Mouse (Mus musculus): Measurements from ENCODE around the gene Ksr1. TPM values are rescaled to one million over a fixed set of nuclear protein-coding genes. Genes with fewer than 3 reads are reported as not detected.

Gene Ksr1
- polyA plus RNA-seq, 1 experiment = 21.9 TPM

- TF ChIP-seq POLR2A (IDR thresholded peaks at IDR 0.05; ENCODE audit: borderline replicate concordance, extremely low read depth, low read depth, low read length) (no peak), CTCF (IDR thresholded peaks at IDR 0.05; ENCODE audit: insufficient read depth, low read length) (no peak)
- H3K4me3 ChIP-seq (replicated peaks; ENCODE audit: extremely low read depth, low read depth, low read length) = no peak overlapping the region
- WGBS = 70% methylated on average over 3 of the region's 3 CpGs
- H3K4me1 ChIP-seq (ENCODE audit: control insufficient read depth, insufficient read depth, low read length) = no peaks in the 10 kb centered on the region
- no peak for DNase-seq
Observed at GRCm38 (mm10) chr11:79150301-79150700, 4.1 kb upstream of the Ksr1 start.

- no peak for DNase-seq
- Histone ChIP-seq H3K4me3 (replicated peaks; ENCODE audit: extremely low read depth, low read depth, low read length) (no peak overlapping the region), H3K4me1 (ENCODE audit: control insufficient read depth, insufficient read depth, low read length) (no peaks in the 10 kb centered on the region)
- TF ChIP-seq CTCF (IDR thresholded peaks at IDR 0.05; ENCODE audit: insufficient read depth, low read length) (no peak), POLR2A (IDR thresholded peaks at IDR 0.05; ENCODE audit: borderline replicate concordance, extremely low read depth, low read depth, low read length) (no peak)
- 71% methylated on average over 4 of the region's 4 CpGs for WGBS
Observed at GRCm38 (mm10) chr11:79149295-79149694, 3.1 kb upstream of the Ksr1 start.

- no peak for TF ChIP-seq POLR2A (IDR thresholded peaks at IDR 0.05; ENCODE audit: borderline replicate concordance, extremely low read depth, low read depth, low read length)
- TF ChIP-seq CTCF (IDR thresholded peaks at IDR 0.05; ENCODE audit: insufficient read depth, low read length) = no peak
- Histone ChIP-seq H3K4me3 (replicated peaks; ENCODE audit: extremely low read depth, low read depth, low read length) (no peak overlapping the region), H3K4me1 (ENCODE audit: control insufficient read depth, insufficient read depth, low read length) (no peaks in the 10 kb centered on the region; the same call in 1 of the 2 replicates)
- DNase-seq = no peak
- WGBS = 74% methylated on average over 4 of the region's 4 CpGs
Observed at GRCm38 (mm10) chr11:79148783-79149182, 2.6 kb upstream of the Ksr1 start.

GRCm38 (mm10) chr11:79145283-79146265, 633 bp downstream of the Ksr1 start:
- under 1% methylated on average over 53 of the region's 62 CpGs for WGBS
- DNase-seq = no peak
- TF ChIP-seq POLR2A (IDR thresholded peaks at IDR 0.05; ENCODE audit: borderline replicate concordance, extremely low read depth, low read depth, low read length) (no peak), CTCF (IDR thresholded peaks at IDR 0.05; ENCODE audit: insufficient read depth, low read length) (no peak)
- H3K4me3 ChIP-seq (replicated peaks; ENCODE audit: extremely low read depth, low read depth, low read length) = peak overlapping the region; percentile 77
- peaks cover 7% of the 10 kb centered on the region for H3K4me1 ChIP-seq (ENCODE audit: control insufficient read depth, insufficient read depth, low read length)

- WGBS = 36% methylated on average over 1 of the region's 1 CpGs
- Histone ChIP-seq H3K4me1 (ENCODE audit: control insufficient read depth, insufficient read depth, low read length) (peaks cover 7% of the 10 kb centered on the region), H3K4me3 (replicated peaks; ENCODE audit: extremely low read depth, low read depth, low read length) (peak overlapping the region; percentile 77)
- DNase-seq = no peak
- TF ChIP-seq POLR2A (IDR thresholded peaks at IDR 0.05; ENCODE audit: borderline replicate concordance, extremely low read depth, low read depth, low read length) = no peak
- no peak for TF ChIP-seq CTCF (IDR thresholded peaks at IDR 0.05; ENCODE audit: insufficient read depth, low read length)
Observed at GRCm38 (mm10) chr11:79144741-79145140, 1.5 kb downstream of the Ksr1 start.

- TF ChIP-seq CTCF (IDR thresholded peaks at IDR 0.05; ENCODE audit: insufficient read depth, low read length) (no peak), POLR2A (IDR thresholded peaks at IDR 0.05; ENCODE audit: borderline replicate concordance, extremely low read depth, low read depth, low read length) (no peak)
- no peak for DNase-seq
- 71% methylated on average over 2 of the region's 2 CpGs for WGBS
- Histone ChIP-seq H3K4me1 (ENCODE audit: control insufficient read depth, insufficient read depth, low read length) (peaks cover 7% of the 10 kb centered on the region), H3K4me3 (replicated peaks; ENCODE audit: extremely low read depth, low read depth, low read length) (no peak overlapping the region)
Observed at GRCm38 (mm10) chr11:79144043-79144591, 2.1 kb downstream of the Ksr1 start.

- no peak for DNase-seq
- H3K4me3 ChIP-seq (replicated peaks; ENCODE audit: extremely low read depth, low read depth, low read length) = no peak overlapping the region
- TF ChIP-seq CTCF (IDR thresholded peaks at IDR 0.05; ENCODE audit: insufficient read depth, low read length) (no peak), POLR2A (IDR thresholded peaks at IDR 0.05; ENCODE audit: borderline replicate concordance, extremely low read depth, low read depth, low read length) (no peak)
- H3K4me1 ChIP-seq (ENCODE audit: control insufficient read depth, insufficient read depth, low read length) = peaks cover 7% of the 10 kb centered on the region
- WGBS = 86% methylated on average over 3 of the region's 3 CpGs
Observed at GRCm38 (mm10) chr11:79143322-79143721, 2.9 kb downstream of the Ksr1 start.

- H3K4me3 ChIP-seq (replicated peaks; ENCODE audit: extremely low read depth, low read depth, low read length) = no peak overlapping the region
- WGBS = 77% methylated on average over 11 of the region's 11 CpGs
- no peak for DNase-seq
Observed at GRCm38 (mm10) chr11:79142381-79142780, 3.8 kb downstream of the Ksr1 start.

GRCm38 (mm10) chr11:79141235-79142109, 4.7 kb downstream of the Ksr1 start:
- 34% methylated on average over 10 of the region's 11 CpGs for WGBS
- no peak overlapping the region for H3K4me3 ChIP-seq (replicated peaks; ENCODE audit: extremely low read depth, low read depth, low read length)
- no peak for DNase-seq
- TF ChIP-seq POLR2A (IDR thresholded peaks at IDR 0.05; ENCODE audit: borderline replicate concordance, extremely low read depth, low read depth, low read length) (no peak), CTCF (IDR thresholded peaks at IDR 0.05; ENCODE audit: insufficient read depth, low read length) (no peak)
- H3K4me1 ChIP-seq (ENCODE audit: control insufficient read depth, insufficient read depth, low read length) = peaks cover 7% of the 10 kb centered on the region

More at GRCm38 (mm10) chr11:79142381-79142780, 3.8 kb downstream of the Ksr1 start:
- TF ChIP-seq POLR2A (IDR thresholded peaks at IDR 0.05; ENCODE audit: borderline replicate concordance, extremely low read depth, low read depth, low read length) = no peak
- H3K4me1 ChIP-seq (ENCODE audit: control insufficient read depth, insufficient read depth, low read length) = peaks cover 7% of the 10 kb centered on the region

All from lung, adult 2 months (tissue).